Mouse (Mus musculus) layer of hippocampus, adult 8-10 months (tissue): ENCODE data around the gene Efs. TPM values are rescaled to one million over a fixed set of nuclear protein-coding genes. Genes with fewer than 3 reads are reported as not detected.

Experiments used
- DNase-seq, 2 experiments: peaks; one replicate each; pipeline ENCODE4 v3.0.0; 2022; ENCODE audit warnings: low spot score in 2 of 2
- total RNA-seq, 4 experiments: library from RNA; stranded (reverse); gene quantifications; 2 replicates each; pipeline ENCODE4 v1.2.4; 2022

Efs gene
- total RNA-seq, 4 experiments from 2014 or later = 10.1 to 13.7 (median 12.4) TPM

GRCm38 (mm10) chr14:54924641-54925348 is 1.1 kb downstream of the Efs start:
- DNase-seq = no peak

- DNase-seq = no peak
Measured at GRCm38 (mm10) chr14:54920076-54920685, 5.7 kb downstream of the Efs start.

GRCm38 (mm10) chr14:54913343-54913742 is 12.6 kb downstream of the Efs start:
- no peak for DNase-seq

- DNase-seq = peak; percentile 76 to 84
Measured at GRCm38 (mm10) chr14:54912886-54913285, 13.0 kb downstream of the Efs start, which contains the start of gene Slc22a17. Gene Slc22a17 (minus strand): TSS chr14:54913132.

GRCm38 (mm10) chr14:54912109-54912850 is 13.6 kb downstream of the Efs start:
- DNase-seq = no peak

GRCm38 (mm10) chr14:54908682-54909081 is 17.2 kb downstream of the Efs start:
- no peak for DNase-seq

GRCm38 (mm10) chr14:54903641-54904040 is 22.3 kb downstream of the Efs start:
- no peak for DNase-seq

- DNase-seq = peak; percentile 62 to 80
Measured at GRCm38 (mm10) chr14:54900383-54900782, 25.5 kb downstream of the Efs start.

GRCm38 (mm10) chr14:54897445-54897844 is 28.5 kb downstream of the Efs start:
- no peak for DNase-seq

GRCm38 (mm10) chr14:54894296-54895151 is 31.4 kb downstream of the Efs start:
- no peak for DNase-seq

GRCm38 (mm10) chr14:54893651-54894181 is 32.2 kb downstream of the Efs start:
- peak; percentile 99 to 100 for DNase-seq

- no peak for DNase-seq
Measured at GRCm38 (mm10) chr14:54892200-54892599, 33.7 kb downstream of the Efs start, which contains the start of gene Pabpn1. Gene Pabpn1 (plus strand): TSS chr14:54892500.

- no peak for DNase-seq
Measured at GRCm38 (mm10) chr14:54885309-54885708, 40.6 kb downstream of the Efs start.

GRCm38 (mm10) chr14:54884022-54884712 is 41.8 kb downstream of the Efs start:
- DNase-seq = no peak

- peak in 1 of 2 experiments; percentile 60 for DNase-seq
Measured at GRCm38 (mm10) chr14:54883154-54884021, 42.5 kb downstream of the Efs start, which contains the start of the genes Bcl2l2 and Gm20521. Gene Bcl2l2 (plus strand): TSS chr14:54883377. Gene Gm20521 (plus strand): TSS chr14:54883441.

GRCm38 (mm10) chr14:54877048-54877715 is 48.7 kb downstream of the Efs start, which contains the start of gene Ppp1r3e:
Gene Ppp1r3e (minus strand): TSS chr14:54877550.
- peak in 1 of 2 experiments; percentile 62 for DNase-seq

GRCm38 (mm10) chr14:54876539-54877047 is 49.3 kb downstream of the Efs start:
- DNase-seq = peak; percentile 74 to 89

GRCm38 (mm10) chr14:54875844-54876538 is 49.9 kb downstream of the Efs start:
- DNase-seq = no peak
